Mouse (Mus musculus): ENCODE measurements around the gene Zcchc14.

Zcchc14 gene

DNA sequence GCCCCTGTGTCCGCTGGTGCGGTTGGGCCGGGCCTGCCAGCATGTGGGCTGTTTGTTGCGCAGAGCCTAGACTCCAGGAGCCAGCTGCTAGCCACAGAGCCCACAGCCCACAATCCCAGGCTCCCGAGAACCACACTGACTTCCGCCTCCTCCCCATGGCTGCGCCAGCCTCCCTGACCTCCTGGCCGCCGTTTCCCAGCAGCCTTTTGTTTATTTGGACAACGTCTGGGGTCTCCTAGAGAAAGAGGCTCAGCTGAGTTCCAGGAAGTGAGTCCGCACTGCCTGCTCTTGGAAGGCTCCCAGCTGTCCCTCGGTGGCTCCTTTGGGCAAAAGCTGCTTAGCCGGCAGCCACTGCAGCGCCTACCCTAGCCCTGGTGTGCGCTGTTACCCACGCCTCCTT is 12.6 kb upstream of the Zcchc14 start:
- no peak for DNase-seq (ENCODE audit: low read depth, low spot score)

- DNase-seq (ENCODE audit: low read depth, low spot score) = no peak
Observed at GRCm38 (mm10) chr8:121663101-121663500, 10.4 kb upstream of the Zcchc14 start.

DNA sequence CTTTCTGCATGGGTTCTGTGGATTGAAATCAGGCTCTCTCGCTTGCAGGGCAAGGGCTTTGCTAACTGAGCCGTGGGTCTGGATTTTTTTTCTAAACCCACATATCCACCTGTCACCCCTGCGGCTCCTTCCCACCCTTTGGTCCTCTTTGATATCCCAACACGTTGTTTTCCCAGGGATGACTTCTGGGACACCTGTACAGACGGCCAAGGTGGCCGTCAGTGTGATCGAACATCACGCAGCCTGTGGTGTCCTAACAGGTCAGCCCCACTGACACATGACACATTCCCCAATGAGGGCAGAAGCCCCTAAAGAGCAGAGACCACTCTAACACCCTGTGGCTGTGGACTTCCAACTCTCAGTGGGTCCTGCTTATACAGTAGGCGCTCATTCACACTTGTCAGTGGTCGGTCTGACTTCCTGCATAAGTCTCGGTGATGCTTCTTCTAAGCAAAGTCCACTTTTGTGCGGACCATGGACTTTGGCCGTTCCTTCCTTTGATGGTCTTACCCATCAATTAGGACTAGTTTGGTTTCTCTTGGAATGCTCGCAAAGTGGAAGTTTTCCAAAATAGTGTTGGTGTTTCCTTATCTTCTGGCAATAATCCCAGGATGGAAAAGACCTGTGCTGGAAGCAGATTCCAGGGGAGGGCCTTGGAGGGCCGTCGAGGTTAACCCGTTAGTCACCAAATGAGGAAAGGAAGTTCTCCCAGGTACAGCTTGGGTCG is 9.1 kb upstream of the Zcchc14 start:
- no peak for DNase-seq (ENCODE audit: low read depth, low spot score)

- DNase-seq (ENCODE audit: low read depth, low spot score) = no peak
Observed at GRCm38 (mm10) chr8:121660602-121661001, 7.9 kb upstream of the Zcchc14 start.

DNA sequence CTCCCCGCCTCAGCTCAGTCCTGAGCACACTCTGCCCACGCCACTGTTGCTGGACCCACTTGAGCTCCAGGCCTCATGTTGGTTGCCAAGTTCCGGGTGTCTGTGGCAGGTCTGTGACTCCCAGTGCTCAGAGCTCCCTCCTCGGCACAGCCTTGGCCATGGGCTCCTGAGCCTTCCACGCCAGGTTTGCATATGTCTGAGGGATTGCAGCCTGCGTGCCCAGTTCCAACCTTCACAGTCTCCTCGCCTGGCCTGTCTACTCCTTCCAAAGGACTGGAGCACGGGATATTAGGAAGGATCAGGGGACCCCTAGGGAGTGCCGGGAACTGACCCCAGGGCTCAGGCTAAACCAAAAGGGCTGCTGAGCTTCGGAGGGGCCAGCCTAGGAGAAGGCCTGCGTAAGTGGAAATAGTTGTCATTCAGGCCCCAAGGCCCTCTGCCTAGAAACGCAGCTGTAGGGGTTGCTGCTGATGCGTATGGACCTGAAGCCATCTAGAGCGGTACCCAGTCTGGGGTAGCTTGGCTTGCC is 2.3 kb upstream of the Zcchc14 start:
- no peak for DNase-seq (ENCODE audit: low read depth, low spot score)

DNA sequence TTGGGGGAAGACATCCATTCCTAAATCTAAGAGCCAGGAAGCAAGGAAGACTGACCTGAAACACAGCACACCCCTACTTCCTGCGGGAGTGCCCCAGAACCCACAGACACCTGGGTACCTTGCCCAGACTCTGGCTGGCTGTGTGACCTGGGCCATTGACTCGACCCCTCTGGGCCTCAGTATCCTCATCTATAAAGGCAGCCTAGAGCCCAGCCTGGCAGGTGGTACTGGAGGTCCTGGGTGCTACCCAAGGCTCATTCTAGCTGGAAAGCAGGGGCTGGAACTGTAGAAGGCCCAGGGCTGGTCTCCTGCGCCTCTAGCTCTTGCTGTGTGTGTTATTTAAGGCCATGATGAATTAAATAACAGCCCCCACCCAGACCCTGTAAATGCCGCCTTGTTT is 1.4 kb upstream of the Zcchc14 start:
- no peak for DNase-seq (ENCODE audit: low read depth, low spot score)

DNA sequence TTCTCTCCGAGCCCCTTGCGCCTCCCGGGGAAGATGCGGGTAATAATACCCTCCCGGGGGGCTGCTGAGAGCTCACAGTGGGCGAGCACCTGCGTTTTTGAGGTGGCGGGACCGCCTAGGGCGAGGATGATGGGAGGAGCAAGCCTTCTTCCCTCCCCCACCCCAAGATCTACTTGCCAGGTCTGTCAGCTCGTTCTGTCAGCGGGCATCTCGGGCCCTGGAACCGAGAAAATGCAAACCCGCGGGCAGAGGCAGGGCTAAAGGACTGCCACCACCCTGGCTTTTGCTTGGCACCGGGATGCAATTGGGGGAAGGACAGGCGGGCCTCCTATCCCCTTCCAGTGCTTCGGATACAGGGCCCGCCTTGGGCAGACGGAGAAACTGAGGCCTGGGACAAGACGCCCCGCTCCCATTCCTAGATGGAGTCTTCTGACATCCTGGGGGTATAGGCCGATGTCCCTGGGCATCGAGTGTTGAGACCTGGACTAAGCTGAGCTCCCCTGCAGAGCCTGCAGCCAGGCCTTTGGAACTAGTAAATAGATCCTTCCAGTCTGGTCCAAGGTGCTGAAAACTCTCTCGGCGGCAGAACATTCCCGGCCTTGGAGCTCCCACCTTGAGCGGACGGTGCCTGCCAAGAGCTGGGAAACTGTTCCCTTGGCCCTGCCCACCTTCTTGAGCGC is 779 bp upstream of the Zcchc14 start:
- DNase-seq (ENCODE audit: low read depth, low spot score) = no peak

GRCm38 (mm10) chr8:121651874-121652361 is 783 bp downstream of the Zcchc14 start:
- no peak for DNase-seq (ENCODE audit: low read depth, low spot score)

GRCm38 (mm10) chr8:121651308-121651873 is 1.3 kb downstream of the Zcchc14 start:
- no peak for DNase-seq (ENCODE audit: low read depth, low spot score)

- DNase-seq (ENCODE audit: low read depth, low spot score) = no peak
Observed at GRCm38 (mm10) chr8:121650389-121651307, 2.1 kb downstream of the Zcchc14 start.

DNA sequence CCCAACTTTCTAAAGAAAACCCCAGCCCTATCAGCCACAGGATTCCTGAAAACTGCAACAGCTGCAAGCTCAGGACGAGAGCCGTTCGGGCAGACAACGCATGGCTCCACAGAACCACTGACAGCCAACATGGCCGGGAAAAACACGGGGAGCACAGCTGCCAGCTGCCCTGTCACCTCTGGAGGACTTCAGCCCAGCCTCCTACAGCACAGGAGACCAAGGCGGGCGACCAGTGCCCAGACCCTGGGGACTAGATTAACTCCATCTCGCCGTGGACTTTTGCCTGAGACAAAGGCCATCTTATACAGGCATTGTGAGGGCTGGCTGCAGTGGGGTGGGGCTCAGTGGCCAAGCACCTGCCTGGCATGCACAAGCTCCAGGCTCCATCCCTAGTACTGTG is 2.8 kb downstream of the Zcchc14 start:
- DNase-seq (ENCODE audit: low read depth, low spot score) = no peak

GRCm38 (mm10) chr8:121649423-121649822 is 3.3 kb downstream of the Zcchc14 start:
- DNase-seq (ENCODE audit: low read depth, low spot score) = no peak

GRCm38 (mm10) chr8:121648451-121648850 is 4.2 kb downstream of the Zcchc14 start:
- no peak for DNase-seq (ENCODE audit: low read depth, low spot score)

DNA sequence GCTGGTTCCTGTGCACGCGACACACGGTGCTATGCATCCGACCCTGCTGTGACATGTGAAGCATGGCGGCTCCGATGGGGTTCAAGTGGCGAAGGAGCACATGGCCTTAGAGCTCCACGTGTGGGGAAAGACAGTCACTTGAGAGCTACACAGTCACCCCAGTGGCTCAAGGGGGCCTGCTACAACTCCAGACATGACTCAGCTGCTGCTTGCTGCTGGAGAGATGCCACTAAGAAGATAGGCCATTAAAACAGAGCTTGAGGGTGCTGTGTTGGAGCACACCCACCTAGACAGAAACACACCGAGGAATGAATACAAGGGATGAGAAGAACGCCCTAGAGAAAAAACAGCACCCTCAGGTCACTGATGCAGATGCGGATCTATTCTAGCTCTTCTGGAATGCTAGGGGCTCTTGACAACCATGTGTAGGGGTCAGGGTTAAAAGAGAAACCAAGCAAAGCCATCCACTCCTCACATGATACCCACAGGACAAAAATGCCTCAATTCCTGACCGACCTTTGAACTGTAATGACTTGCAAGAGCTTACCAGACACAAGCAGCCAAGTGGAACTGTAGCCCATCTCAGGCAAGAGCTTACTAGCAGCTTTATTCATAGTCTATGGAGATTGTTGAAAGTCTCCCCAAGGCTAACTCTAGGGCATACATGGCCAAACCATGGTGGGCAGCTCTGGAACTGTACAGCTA is 5.0 kb downstream of the Zcchc14 start:
- no peak for DNase-seq (ENCODE audit: low read depth, low spot score)

GRCm38 (mm10) chr8:121643384-121643783 is 9.3 kb downstream of the Zcchc14 start:
- no peak for DNase-seq (ENCODE audit: low read depth, low spot score)

DNA sequence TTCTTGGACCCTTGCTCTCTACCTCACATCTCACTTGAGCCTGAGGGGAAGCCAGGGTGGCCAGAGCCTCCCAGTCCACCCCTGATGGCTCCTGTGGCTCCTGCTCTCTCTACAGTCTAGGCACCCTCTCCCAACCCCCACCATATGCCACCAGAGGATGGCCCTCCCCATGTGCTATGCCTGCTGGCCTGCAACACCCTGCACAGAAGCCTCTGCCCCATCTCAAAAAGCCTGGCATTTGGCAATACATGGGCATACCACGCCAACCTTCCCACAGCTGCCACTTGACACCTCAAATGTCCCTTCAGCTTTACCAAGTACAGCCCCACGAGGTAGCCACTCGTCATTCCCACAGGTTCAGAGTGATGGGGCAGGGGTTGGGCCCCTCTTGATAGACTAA is 9.9 kb downstream of the Zcchc14 start:
- DNase-seq (ENCODE audit: low read depth, low spot score) = no peak

- no peak for DNase-seq (ENCODE audit: low read depth, low spot score)
Observed at GRCm38 (mm10) chr8:121636180-121636579, 16.5 kb downstream of the Zcchc14 start.

DNA sequence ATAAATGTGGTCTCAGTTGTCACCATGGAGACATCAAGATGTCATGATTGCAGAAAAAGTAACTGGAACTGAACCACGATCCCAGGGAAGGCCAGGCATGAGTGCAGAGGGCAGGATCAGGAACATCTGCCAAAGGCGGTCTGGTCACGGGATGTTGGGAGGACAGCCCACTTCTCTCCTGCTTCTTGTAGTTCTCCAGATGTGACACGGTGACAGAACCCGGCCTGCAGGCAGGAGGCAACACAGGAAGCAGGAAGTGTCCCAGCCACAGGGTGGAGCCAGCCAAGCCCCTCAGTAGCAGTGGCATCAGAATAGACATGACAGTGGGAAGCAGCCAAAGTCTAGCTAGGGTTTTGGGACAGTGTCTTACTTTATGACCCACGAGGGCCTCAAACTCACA is 17.2 kb downstream of the Zcchc14 start:
- DNase-seq (ENCODE audit: low read depth, low spot score) = no peak

DNA sequence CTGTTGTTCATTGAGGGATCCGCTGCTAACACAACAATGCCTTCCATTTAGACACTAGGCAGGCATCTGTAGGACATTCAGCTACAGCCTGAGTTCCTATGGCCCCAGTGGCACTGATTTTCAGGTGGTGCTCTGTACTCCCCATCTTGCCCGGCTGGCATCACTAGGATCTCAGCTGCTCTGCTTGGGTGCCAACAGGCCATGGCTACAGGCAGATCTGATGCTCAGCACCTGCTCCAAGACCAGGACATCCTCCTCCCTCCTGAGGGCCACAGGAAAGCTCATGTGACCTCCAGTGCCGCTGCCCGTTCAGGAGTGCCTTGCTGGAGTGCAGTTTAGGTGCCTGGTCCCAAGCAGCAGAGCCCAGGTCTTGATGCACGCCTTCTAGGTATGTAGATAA is 20.3 kb downstream of the Zcchc14 start:
- no peak for DNase-seq (ENCODE audit: low read depth, low spot score)

GRCm38 (mm10) chr8:121631645-121632071 is 21.0 kb downstream of the Zcchc14 start:
- no peak for DNase-seq (ENCODE audit: low read depth, low spot score)

DNA sequence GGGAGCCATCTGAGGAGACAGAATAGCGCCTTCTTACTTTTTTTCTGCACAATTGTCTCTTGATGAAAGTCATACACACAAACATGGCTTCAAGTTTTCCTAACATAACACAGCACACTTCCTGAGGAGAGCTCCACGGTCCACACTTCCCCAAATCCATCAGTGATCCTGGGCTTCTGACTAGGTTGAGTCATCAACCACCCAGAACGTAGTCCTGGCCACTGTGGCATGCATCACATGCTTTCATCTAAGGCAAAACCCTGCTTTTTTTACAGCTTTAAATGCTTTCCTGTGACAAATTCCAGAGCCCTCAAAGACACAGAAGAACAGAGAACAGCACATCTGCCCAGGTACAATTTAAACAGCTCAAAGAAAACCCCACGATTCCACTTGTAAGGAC is 24.0 kb downstream of the Zcchc14 start:
- no peak for DNase-seq (ENCODE audit: low read depth, low spot score)
